Mouse (Mus musculus) myocyte (in vitro differentiated cells): ENCODE measurements at regions not wholly inside any gene's neighbourhood (a gene's known extent, or its start where the extent isn't known, plus 50 kb on each side); places are given as distances from the start of the nearest gene placed in this dataset.

Source experiments
- CEBPB ChIP-seq: IDR thresholded peaks from 2 replicates; pipeline ENCODE4 v1.6.1; 2011; ENCODE audit warnings: mild to moderate bottlenecking, moderate library complexity; ENCODE audit not compliant: poor library complexity, insufficient read depth, severe bottlenecking
- MAX ChIP-seq: IDR thresholded peaks from one replicate; pipeline ENCODE4 v1.6.1; 2011; ENCODE audit warnings: low read depth, mild to moderate bottlenecking, control low read depth
- MYOD1 ChIP-seq, 3 experiments: IDR thresholded peaks; one replicate each; pipeline ENCODE4 v1.6.1; 2011; ENCODE audit warnings: control low read depth in 2 of 3, low read depth in 2 of 3, mild to moderate bottlenecking in 2 of 3, moderate library complexity in 1 of 3; ENCODE audit not compliant: insufficient read length in 2 of 3, control insufficient read depth in 1 of 3
- MYOG ChIP-seq, 3 experiments: IDR thresholded peaks; one replicate each; pipeline ENCODE4 v1.6.1; 2011; ENCODE audit warnings: control low read depth in 2 of 3, low read depth in 2 of 3, mild to moderate bottlenecking in 2 of 3; ENCODE audit not compliant: insufficient read length in 2 of 3, control insufficient read depth in 1 of 3, insufficient read depth in 1 of 3
- POLR2A ChIP-seq: IDR thresholded peaks from one replicate; pipeline ENCODE4 v1.6.1; 2011; ENCODE audit warnings: low read depth, mild to moderate bottlenecking, control low read depth, moderate library complexity; ENCODE audit not compliant: insufficient read length
- SRF ChIP-seq: IDR thresholded peaks from one replicate; pipeline ENCODE4 v1.6.1; 2011; ENCODE audit warnings: low read depth; ENCODE audit not compliant: control insufficient read depth, insufficient read length
- USF1 ChIP-seq: IDR thresholded peaks from one replicate; pipeline ENCODE4 v1.6.1; 2011; ENCODE audit warnings: low read depth, mild to moderate bottlenecking, control low read depth, moderate library complexity

DNA sequence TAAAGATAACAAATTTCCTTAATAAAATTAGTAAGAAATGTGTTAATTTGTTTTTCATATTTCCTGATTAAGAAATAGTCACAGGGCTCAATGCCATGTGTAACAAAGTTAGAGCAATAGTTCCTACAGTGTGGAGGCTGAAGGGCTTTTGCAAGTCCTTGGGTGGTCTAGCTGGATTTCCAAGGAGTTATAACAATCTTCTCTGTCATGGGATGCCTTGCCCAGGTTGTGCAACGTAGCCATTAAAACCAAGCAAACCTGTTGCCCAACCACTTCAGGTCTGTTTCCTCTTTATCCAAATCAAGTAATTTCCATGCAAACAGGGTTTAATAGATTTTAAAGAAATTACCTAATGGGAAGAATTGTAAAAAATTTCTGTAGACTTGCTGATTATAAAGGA, 59.8 kb upstream of the Ptpn12 start:
- TF ChIP-seq POLR2A (no peak), MYOD1 (IDR thresholded peaks at IDR 0.05; ENCODE audit: control insufficient read depth in 1 of 3, insufficient read length in 2 of 3, low read depth in 2 of 3) (no peak), SRF (no peak), CEBPB (no peak), MAX (no peak), USF1 (no peak), MYOG (IDR thresholded peaks at IDR 0.05; ENCODE audit: control insufficient read depth in 1 of 3, insufficient read depth in 1 of 3, insufficient read length in 2 of 3, low read depth in 2 of 3) (no peak)
